Mouse (Mus musculus) ES-Bruce4 (cell line): ENCODE results near the gene Eno2.

Source experiments
- CTCF ChIP-seq: IDR thresholded peaks from one replicate; pipeline ENCODE4 v1.8.1; 2011; ENCODE audit warnings: low read depth, low read length
- EP300 ChIP-seq: IDR thresholded peaks from 2 replicates; pipeline ENCODE4 v1.6.1; 2011; ENCODE audit warnings: low read depth, low read length; ENCODE audit not compliant: insufficient read depth
- POLR2A ChIP-seq: IDR thresholded peaks from one replicate; pipeline ENCODE4 v1.8.1; 2011; ENCODE audit warnings: low read length; ENCODE audit not compliant: insufficient read depth

- peak; percentile 30 for TF ChIP-seq CTCF
- no peak for TF ChIP-seq POLR2A
- TF ChIP-seq EP300 = no peak
These were observed 29.1 kb downstream of the Eno2 start for GRCm38 (mm10) chr6:124740211-124740887.
